Mouse (Mus musculus): ENCODE results near the gene Eps8. TPM values are rescaled to one million over a fixed set of nuclear protein-coding genes. Genes with fewer than 3 reads are reported as not detected.

Eps8 gene
- total and polyA plus RNA-seq, 3 experiments = 0.08 to 0.15 TPM; not detected in 1

- no peaks in the 10 kb centered on the region for H3K9me3 ChIP-seq (replicated peaks; ENCODE audit: insufficient read depth, low read length)
- TF ChIP-seq TBP (IDR thresholded peaks at IDR 0.05; ENCODE audit: low read depth, low read length) (no peak), EP300 (IDR thresholded peaks at IDR 0.05; ENCODE audit: low read depth in 1 of 2, low read length in 2 of 2) (no peak), ZKSCAN1 (IDR thresholded peaks at IDR 0.05; ENCODE audit: low read depth, low read length) (no peak), ETS1 (IDR thresholded peaks at IDR 0.05; ENCODE audit: low read depth, low read length) (no peak), MAFK (IDR thresholded peaks at IDR 0.05; ENCODE audit: borderline replicate concordance, low read depth, low read length) (no peak), GABPA (IDR thresholded peaks at IDR 0.05; ENCODE audit: low read depth, low read length) (no peak), CHD2 (IDR thresholded peaks at IDR 0.05; ENCODE audit: low read length) (no peak), USF2 (IDR thresholded peaks at IDR 0.05; ENCODE audit: borderline replicate concordance in 1 of 2, insufficient read depth in 1 of 2, low read depth in 1 of 2, low read length in 2 of 2) (no peak), NRF1 (IDR thresholded peaks at IDR 0.05; ENCODE audit: insufficient read depth, low read depth, low read length, poor library complexity, severe bottlenecking) (no peak), E2F4 (IDR thresholded peaks at IDR 0.05; ENCODE audit: borderline replicate concordance, low read depth, low read length) (no peak), KAT2A (conservative IDR thresholded peaks at IDR 0.05; ENCODE audit: low read depth, low read length) (no peak), ELF1 (IDR thresholded peaks at IDR 0.05; ENCODE audit: low read depth, low read length) (no peak), POLR2A (IDR thresholded peaks at IDR 0.05; ENCODE audit: control insufficient read depth in 1 of 2, insufficient read depth in 1 of 2, low read depth in 1 of 2, low read length in 2 of 2, poor library complexity in 1 of 2) (no peak), MYC (IDR thresholded peaks at IDR 0.05; ENCODE audit: low read depth, low read length) (no peak), MAX (IDR thresholded peaks at IDR 0.05; ENCODE audit: low read length) (no peak)
- H3K36me3 ChIP-seq (ENCODE audit: control insufficient read depth in 1 of 2, insufficient read depth in 2 of 2, low read length in 2 of 2) = no peaks in the 10 kb centered on the region
- no peaks in the 10 kb centered on the region for H3K4me1 ChIP-seq (ENCODE audit: control insufficient read depth in 1 of 2, insufficient read depth in 2 of 2, low read length in 2 of 2)
- no peaks in the 10 kb centered on the region for H3K27me3 ChIP-seq (ENCODE audit: control insufficient read depth in 1 of 2, insufficient read depth in 2 of 2, low read length in 2 of 2)
- DNase-seq (ENCODE audit: low read depth, low spot score) = peak; percentile 45
- no peaks in the 10 kb centered on the region for H3K79me2 ChIP-seq (ENCODE audit: control insufficient read depth, insufficient read depth, low read length, poor library complexity)
- H3K27ac ChIP-seq (ENCODE audit: control insufficient read depth, low read depth, low read length) = 0 out of 2 replicates have a peak overlapping the region, but pooled peaks have one; percentile 19
- no peak overlapping the region for H3K9ac ChIP-seq (ENCODE audit: control insufficient read depth, low read depth, low read length, poor library complexity, severe bottlenecking)
- no peak overlapping the region for H3K4me3 ChIP-seq (ENCODE audit: control insufficient read depth in 1 of 2, insufficient read depth in 1 of 2, low read depth in 2 of 2, low read length in 2 of 2)
Measured at GRCm38 (mm10) chr6:137557671-137558070, 97.0 kb downstream of the Eps8 start.

- no peaks in the 10 kb centered on the region for H3K4me1 ChIP-seq (ENCODE audit: control insufficient read depth in 1 of 2, insufficient read depth in 2 of 2, low read length in 2 of 2)
- DNase-seq (ENCODE audit: low read depth, low spot score) = peak; percentile 22
- no peak overlapping the region for H3K4me3 ChIP-seq (ENCODE audit: control insufficient read depth in 1 of 2, insufficient read depth in 1 of 2, low read depth in 2 of 2, low read length in 2 of 2)
- H3K36me3 ChIP-seq (ENCODE audit: control insufficient read depth in 1 of 2, insufficient read depth in 2 of 2, low read length in 2 of 2) = no peaks in the 10 kb centered on the region
- H3K79me2 ChIP-seq (ENCODE audit: control insufficient read depth, insufficient read depth, low read length, poor library complexity) = no peaks in the 10 kb centered on the region
- no peak overlapping the region for H3K9ac ChIP-seq (ENCODE audit: control insufficient read depth, low read depth, low read length, poor library complexity, severe bottlenecking)
- no peaks in the 10 kb centered on the region for H3K9me3 ChIP-seq (replicated peaks; ENCODE audit: insufficient read depth, low read length)
- TF ChIP-seq UBTF (IDR thresholded peaks at IDR 0.05; ENCODE audit: borderline replicate concordance, insufficient read depth, low read depth, low read length) (no peak), MYB (IDR thresholded peaks at IDR 0.05; ENCODE audit: low read depth, low read length) (no peak), POLR2AphosphoS2 (IDR thresholded peaks at IDR 0.05; ENCODE audit: low read length) (no peak), MYC (IDR thresholded peaks at IDR 0.05; ENCODE audit: low read depth, low read length) (no peak), MAX (IDR thresholded peaks at IDR 0.05; ENCODE audit: low read length) (no peak), TBP (IDR thresholded peaks at IDR 0.05; ENCODE audit: low read depth, low read length) (no peak), EP300 (IDR thresholded peaks at IDR 0.05; ENCODE audit: low read depth in 1 of 2, low read length in 2 of 2) (no peak), USF2 (IDR thresholded peaks at IDR 0.05; ENCODE audit: borderline replicate concordance in 1 of 2, insufficient read depth in 1 of 2, low read depth in 1 of 2, low read length in 2 of 2) (no peak), USF1 (IDR thresholded peaks at IDR 0.05; ENCODE audit: low read depth, low read length) (no peak), MAZ (IDR thresholded peaks at IDR 0.05; ENCODE audit: low read depth, low read length) (no peak), TCF12 (IDR thresholded peaks at IDR 0.05; ENCODE audit: low read depth, low read length) (no peak), SIN3A (IDR thresholded peaks at IDR 0.05; ENCODE audit: low read length) (no peak), SMC3 (IDR thresholded peaks at IDR 0.05; ENCODE audit: low read depth, low read length) (no peak), POLR2A (IDR thresholded peaks at IDR 0.05; ENCODE audit: control insufficient read depth in 1 of 2, insufficient read depth in 1 of 2, low read depth in 1 of 2, low read length in 2 of 2, poor library complexity in 1 of 2) (no peak), ETS1 (IDR thresholded peaks at IDR 0.05; ENCODE audit: low read depth, low read length) (no peak), E2F4 (IDR thresholded peaks at IDR 0.05; ENCODE audit: borderline replicate concordance, low read depth, low read length) (no peak)
- no peak overlapping the region for H3K27ac ChIP-seq (ENCODE audit: control insufficient read depth, low read depth, low read length)
- no peaks in the 10 kb centered on the region for H3K27me3 ChIP-seq (ENCODE audit: control insufficient read depth in 1 of 2, insufficient read depth in 2 of 2, low read length in 2 of 2)
Measured at GRCm38 (mm10) chr6:137557159-137557558, 97.5 kb downstream of the Eps8 start.
